Mouse (Mus musculus): ENCODE data around the gene Pik3r2. TPM values are rescaled to one million over a fixed set of nuclear protein-coding genes. Genes with fewer than 3 reads are reported as not detected.

Pik3r2 gene
- polyA plus RNA-seq, 1 experiment from 2014 or later: 27.3 TPM

- under 1% methylated on average over 55 of the region's 55 CpGs for WGBS (ENCODE audit: insufficient replicate concordance)
- ATAC-seq: peak; percentile 90
- peak within 1 kb of the TSS; percentile 93 for H3K27ac ChIP-seq
Observed at GRCm38 (mm10) chr8:70760775-70761406, 15.6 kb downstream of the Pik3r2 start, which contains the start of gene Mpv17l2. Gene Mpv17l2 (minus strand): TSS chr8:70760946.

GRCm38 (mm10) chr8:70760350-70760749 is 16.2 kb downstream of the Pik3r2 start:
- H3K36me3 ChIP-seq: peaks cover 34% of the 10 kb centered on the region
- no peaks in the 10 kb centered on the region for H3K27me3 ChIP-seq (replicated peaks)
- peak overlapping the region; percentile 76 for H3K4me3 ChIP-seq
- ATAC-seq: peak; percentile 0; the same call in 1 of the 2 replicates
- H3K4me2 ChIP-seq: peak overlapping the region; percentile 99
- no peaks in the 10 kb centered on the region for H3K9me3 ChIP-seq (replicated peaks)
- peak overlapping the region; percentile 93 for H3K27ac ChIP-seq
- peaks cover 82% of the 10 kb centered on the region for H3K4me1 ChIP-seq
- H3K9ac ChIP-seq: peak overlapping the region; percentile 91
- under 1% methylated on average over 22 of the region's 22 CpGs for WGBS (ENCODE audit: insufficient replicate concordance)

More at GRCm38 (mm10) chr8:70760775-70761406, 15.6 kb downstream of the Pik3r2 start, which contains the start of gene Mpv17l2:
- H3K4me1 ChIP-seq: peaks cover 82% of the 10 kb centered on the region
- peak within 1 kb of the TSS; percentile 91 for H3K9ac ChIP-seq
- peak within 1 kb of the TSS; percentile 76 for H3K4me3 ChIP-seq
- H3K27me3 ChIP-seq (replicated peaks): no peaks in the 10 kb centered on the region
- peaks cover 34% of the 10 kb centered on the region for H3K36me3 ChIP-seq
- no peaks in the 10 kb centered on the region for H3K9me3 ChIP-seq (replicated peaks)
- peak within 1 kb of the TSS; percentile 99 for H3K4me2 ChIP-seq

- peak overlapping the region; percentile 76; the same call in 1 of the 2 replicates for H3K4me3 ChIP-seq
- ATAC-seq: no peak
- 70% methylated on average over 19 of the region's 19 CpGs for WGBS (ENCODE audit: insufficient replicate concordance)
- no peaks in the 10 kb centered on the region for H3K27me3 ChIP-seq (replicated peaks)
- H3K4me2 ChIP-seq: peak overlapping the region; percentile 99
- H3K36me3 ChIP-seq: peaks cover 34% of the 10 kb centered on the region
- H3K4me1 ChIP-seq: peaks cover 80% of the 10 kb centered on the region
- peak overlapping the region; percentile 93 for H3K27ac ChIP-seq
- H3K9me3 ChIP-seq (replicated peaks): no peaks in the 10 kb centered on the region
- H3K9ac ChIP-seq: peak overlapping the region; percentile 37; the same call in 1 of the 2 replicates
Observed at GRCm38 (mm10) chr8:70758616-70759561, 17.6 kb downstream of the Pik3r2 start.

- H3K9me3 ChIP-seq (replicated peaks): no peaks in the 10 kb centered on the region
- H3K4me1 ChIP-seq: peaks cover 80% of the 10 kb centered on the region
- no peak overlapping the region for H3K9ac ChIP-seq
- no peak for ATAC-seq
- peak overlapping the region; percentile 99; the same call in 1 of the 2 replicates for H3K4me2 ChIP-seq
- H3K36me3 ChIP-seq: peaks cover 34% of the 10 kb centered on the region
- no peak overlapping the region for H3K27ac ChIP-seq
- 86% methylated on average over 7 of the region's 7 CpGs for WGBS (ENCODE audit: insufficient replicate concordance)
- H3K27me3 ChIP-seq (replicated peaks): no peaks in the 10 kb centered on the region
- H3K4me3 ChIP-seq: no peak overlapping the region
Observed at GRCm38 (mm10) chr8:70758308-70758615, 18.3 kb downstream of the Pik3r2 start.

- no peak overlapping the region for H3K9ac ChIP-seq
- no peak overlapping the region for H3K27ac ChIP-seq
- no peak overlapping the region; the same call in 1 of the 2 replicates for H3K4me2 ChIP-seq
- no peak overlapping the region for H3K4me3 ChIP-seq
- H3K9me3 ChIP-seq (replicated peaks): no peaks in the 10 kb centered on the region
- peaks cover 31% of the 10 kb centered on the region for H3K36me3 ChIP-seq
- no peak for ATAC-seq
- 72% methylated on average over 22 of the region's 22 CpGs for WGBS (ENCODE audit: insufficient replicate concordance)
- peaks cover 80% of the 10 kb centered on the region for H3K4me1 ChIP-seq
- H3K27me3 ChIP-seq (replicated peaks): no peaks in the 10 kb centered on the region
Observed at GRCm38 (mm10) chr8:70757523-70758307, 18.8 kb downstream of the Pik3r2 start.

- Histone ChIP-seq H3K4me2 (no peak overlapping the region), H3K4me1 (peaks cover 76% of the 10 kb centered on the region), H3K4me3 (no peak overlapping the region), H3K9ac (no peak overlapping the region), H3K27ac (peak overlapping the region; percentile 26; the same call in 1 of the 2 replicates), H3K9me3 (replicated peaks) (no peaks in the 10 kb centered on the region), H3K27me3 (replicated peaks) (no peaks in the 10 kb centered on the region), H3K36me3 (peaks cover 29% of the 10 kb centered on the region)
- ATAC-seq: no peak
- 85% methylated on average over 6 of the region's 6 CpGs for WGBS (ENCODE audit: insufficient replicate concordance)
Observed at GRCm38 (mm10) chr8:70756476-70757040, 20.0 kb downstream of the Pik3r2 start.

- H3K4me1 ChIP-seq: peaks cover 70% of the 10 kb centered on the region
- no peak for ATAC-seq
- WGBS (ENCODE audit: insufficient replicate concordance): 77% methylated on average over 24 of the region's 24 CpGs
Observed at GRCm38 (mm10) chr8:70755661-70756475, 20.6 kb downstream of the Pik3r2 start.

GRCm38 (mm10) chr8:70754871-70755660 is 21.4 kb downstream of the Pik3r2 start:
- Histone ChIP-seq H3K9me3 (replicated peaks) (no peaks in the 10 kb centered on the region), H3K36me3 (peaks cover 29% of the 10 kb centered on the region), H3K9ac (peak overlapping the region; percentile 78), H3K27me3 (replicated peaks) (peaks cover 5% of the 10 kb centered on the region), H3K4me2 (peak overlapping the region; percentile 97), H3K4me1 (peaks cover 65% of the 10 kb centered on the region), H3K4me3 (peak overlapping the region; percentile 73), H3K27ac (peak overlapping the region; percentile 61)
- peak; percentile 11; the same call in 1 of the 2 replicates for ATAC-seq
- 19% methylated on average over 50 of the region's 50 CpGs for WGBS (ENCODE audit: insufficient replicate concordance)

More at GRCm38 (mm10) chr8:70755661-70756475, 20.6 kb downstream of the Pik3r2 start:
- peak overlapping the region; percentile 97 for H3K4me2 ChIP-seq
- H3K4me3 ChIP-seq: peak overlapping the region; percentile 73; the same call in 1 of the 2 replicates
- no peaks in the 10 kb centered on the region for H3K9me3 ChIP-seq (replicated peaks)
- no peaks in the 10 kb centered on the region for H3K27me3 ChIP-seq (replicated peaks)
- peak overlapping the region; percentile 78; the same call in 1 of the 2 replicates for H3K9ac ChIP-seq
- no peak overlapping the region for H3K27ac ChIP-seq
- peaks cover 29% of the 10 kb centered on the region for H3K36me3 ChIP-seq

- Histone ChIP-seq H3K4me1 (peaks cover 57% of the 10 kb centered on the region), H3K9ac (peak within 1 kb of the TSS; percentile 78), H3K9me3 (replicated peaks) (no peaks in the 10 kb centered on the region), H3K4me3 (peak within 1 kb of the TSS; percentile 73), H3K27me3 (replicated peaks) (peaks cover 14% of the 10 kb centered on the region), H3K36me3 (peaks cover 29% of the 10 kb centered on the region), H3K27ac (peak within 1 kb of the TSS; percentile 79), H3K4me2 (peak within 1 kb of the TSS; percentile 97)
- ATAC-seq: peak; percentile 98
- 7% methylated on average over 37 of the region's 37 CpGs for WGBS (ENCODE audit: insufficient replicate concordance)
Observed at GRCm38 (mm10) chr8:70754043-70754870, 22.3 kb downstream of the Pik3r2 start, which contains the start of gene Rab3a. Gene Rab3a (plus strand): TSS chr8:70754679.

All from liver, embryonic 12.5 days (tissue).